Mouse (Mus musculus) thymus, adult 2 months (tissue): ENCODE measurements around the gene Sufu.

Source experiments
- CTCF ChIP-seq: fragments of 200-500 bp; IDR thresholded peaks from 2 replicates; pipeline ENCODE4 v1.5.1; 2012; ENCODE audit warnings: mild to moderate bottlenecking, control low read depth, low read length, moderate library complexity, borderline replicate concordance; ENCODE audit not compliant: control insufficient read depth, poor library complexity, insufficient read depth; ENCODE audit errors: extremely low read depth
- POLR2A ChIP-seq: fragments of 200-500 bp; IDR thresholded peaks from 2 replicates; pipeline ENCODE4 v1.6.1; 2012; ENCODE audit warnings: mild to moderate bottlenecking, low read length, control low read depth, moderate library complexity; ENCODE audit not compliant: control insufficient read depth, poor library complexity, insufficient read depth; ENCODE audit errors: extremely low read depth

- TF ChIP-seq CTCF (0 out of 2 replicates have a peak, but pooled peaks have one; percentile 24), POLR2A (no peak)
Measured at GRCm38 (mm10) chr19:46482896-46483516, 86.3 kb downstream of the Sufu start.
